In genomic region chr19:11321123-11321522, GRCm38 (mm10) we compare ENCODE assay signal across 21 mouse cellular contexts. TPM values are rescaled to one million over a fixed set of nuclear protein-coding genes. Genes with fewer than 3 reads are reported as not detected.
"Had no signal": no experiment of that assay in that cellular context is flagged by ENCODE, and none has a peak within 500 bp of the region (broad histone marks: within the 10 kb centered on the region; RNA-seq: fewer than 3 reads in every experiment).

No protein-coding gene starts in this region.

- H3K4me1 ChIP-seq: kidney, embryonic 15.5 days; limb, embryonic 10.5 days; liver, embryonic 13.5 days; midbrain, embryonic 12.5 days had no signal

- H3K4me2 ChIP-seq: kidney, embryonic 15.5 days; liver, embryonic 13.5 days; midbrain, embryonic 12.5 days had no signal

- H3K9ac ChIP-seq: kidney, embryonic 15.5 days; liver, embryonic 13.5 days; liver, postnatal 0 days; midbrain, embryonic 12.5 days had no signal

- H3K36me3 ChIP-seq: kidney, embryonic 15.5 days; limb, embryonic 10.5 days; liver, embryonic 13.5 days; midbrain, embryonic 12.5 days had no signal

- H3K27me3 ChIP-seq: kidney, embryonic 15.5 days; liver, embryonic 13.5 days; midbrain, embryonic 12.5 days had no signal

- H3K9me3 ChIP-seq: kidney, embryonic 15.5 days; limb, embryonic 10.5 days; liver, embryonic 13.5 days; midbrain, embryonic 12.5 days had no signal

- H3K4me3 ChIP-seq: kidney, embryonic 15.5 days; left cerebral cortex, adult 2 months; limb, embryonic 10.5 days; liver, embryonic 13.5 days; midbrain, embryonic 12.5 days had no signal

- H3K27ac ChIP-seq: kidney, embryonic 15.5 days; left cerebral cortex, adult 2 months; limb, embryonic 10.5 days; liver, embryonic 13.5 days; midbrain, embryonic 12.5 days; stomach, postnatal 0 days had no signal

- ATAC-seq: liver, postnatal 0 days had no signal

- DNase-seq: kidney, adult 2 months; kidney, postnatal 14 days; liver, embryonic 13.5 days; liver, postnatal 0 days; right cerebral cortex, adult 18-20 months; right cerebral cortex, postnatal 25 days; thymus, postnatal 4 days had no signal

RNA-seq across cellular contexts. Expression of gene Ms4a14, which starts 6.9 kb away (rescaled TPM):
- total RNA-seq: layer of hippocampus, postnatal 25 days; left cerebral cortex, adult 2 months; left cerebral cortex, postnatal 14 days; megakaryocyte-erythroid progenitor cell, adult 5-6 weeks had no signal
- polyA plus RNA-seq: limb, embryonic 10.5 days; neural tube, embryonic 14.5 days had no signal

RNA-seq across cellular contexts. Expression of gene Ms4a7, which starts 14.8 kb away (rescaled TPM):
- total RNA-seq: layer of hippocampus, postnatal 25 days; megakaryocyte-erythroid progenitor cell, adult 5-6 weeks had no signal

RNA-seq across cellular contexts. Expression of gene Ms4a5, which starts 37.5 kb away (rescaled TPM):
- total RNA-seq: layer of hippocampus, adult 8-10 months; layer of hippocampus, postnatal 25 days; left cerebral cortex, adult 2 months; left cerebral cortex, postnatal 14 days; megakaryocyte-erythroid progenitor cell, adult 5-6 weeks; midbrain, postnatal 0 days had no signal
- polyA plus RNA-seq: kidney, adult 2 months; kidney, embryonic 15.5 days; large intestine, adult 2 months; limb, embryonic 10.5 days; limb, embryonic 14.5 days; liver, embryonic 13.5 days; liver, postnatal 0 days; lung, embryonic 16.5 days; midbrain, embryonic 12.5 days; midbrain, postnatal 0 days; neural tube, embryonic 14.5 days; stomach, postnatal 0 days had no signal

RNA-seq across cellular contexts. Expression of gene Ms4a4a, which starts 54.2 kb away (rescaled TPM):
- total RNA-seq: megakaryocyte-erythroid progenitor cell, adult 5-6 weeks had no signal
- polyA plus RNA-seq: neural tube, embryonic 14.5 days had no signal

RNA-seq across cellular contexts. Expression of gene Ms4a1, which starts 55.1 kb away (rescaled TPM):
- total RNA-seq: layer of hippocampus, postnatal 25 days; left cerebral cortex, adult 2 months; midbrain, postnatal 0 days had no signal
- polyA plus RNA-seq: kidney, embryonic 15.5 days; limb, embryonic 10.5 days; limb, embryonic 14.5 days; liver, embryonic 13.5 days; lung, embryonic 16.5 days; midbrain, embryonic 12.5 days; midbrain, postnatal 0 days; neural tube, embryonic 14.5 days had no signal
